Mouse (Mus musculus): ENCODE data around the gene Gm32687. TPM values are rescaled to one million over a fixed set of nuclear protein-coding genes. Genes with fewer than 3 reads are reported as not detected.
"Not testable (repeated sequence)": the region's sequence is repeated elsewhere in the genome, so short reads cannot be mapped to it uniquely, and the experiment has no call there.

Gene Gm32687
- total RNA-seq (2021): 1 to 10 TPM; 4.0 to 4.3 TPM

- intact Hi-C loops (cut with DNase I); DNase-seq (ENCODE audit: extremely low spot score in 1 of 2, low spot score in 2 of 2): not testable (repeated sequence)
Measured at GRCm38 (mm10) chr10:81863409-81864407, at the start of gene Gm32687. Gene Gm32687 (plus strand): TSS chr10:81863934.

- intact Hi-C loops (cut with DNase I); DNase-seq (ENCODE audit: extremely low spot score in 1 of 2, low spot score in 2 of 2): not testable (repeated sequence)
Measured at GRCm38 (mm10) chr10:81846219-81846618, 17.5 kb upstream of the Gm32687 start.

GRCm38 (mm10) chr10:81929842-81930743 lies 66.4 kb downstream of the Gm32687 start, which contains the start of gene Zfp781:
Gene Zfp781 (minus strand): TSS chr10:81930480.
- intact Hi-C loops (cut with DNase I); DNase-seq (ENCODE audit: extremely low spot score in 1 of 2, low spot score in 2 of 2): not testable (repeated sequence)

Other genes starting within 250 kb of the Gm32687 start
- 10 to 100 TPM; 28.0 to 29.3 TPM for gene Sirt6, start 236.1 kb upstream of the Gm32687 start, total RNA-seq (2021)
- 10 to 100 TPM; 34.1 to 35.1 TPM for gene Ankrd24, start 235.4 kb upstream of the Gm32687 start, total RNA-seq (2021)
- 1 to 10 TPM; 5.0 to 5.7 TPM for gene Gm10778, start 214.9 kb upstream of the Gm32687 start, total RNA-seq (2021)
- gene Zfp433, start 159.1 kb upstream of the Gm32687 start, total RNA-seq (2021): 10 to 100 TPM in 1 of 2 experiments, 1 to 10 TPM in 1; 9.7 to 10.6 TPM
- gene Gm3055, start 92.8 kb upstream of the Gm32687 start, total RNA-seq (2021): 10 to 100 TPM in 1 of 2 experiments, 1 to 10 TPM in 1; 7.0 to 10.2 TPM
- 1 to 10 TPM; 3.2 to 3.9 TPM for gene Gm4767, start 51.7 kb upstream of the Gm32687 start, total RNA-seq (2021)
- 1 to 10 TPM; 2.6 to 4.6 TPM for gene Zfp781, start 66.5 kb downstream of the Gm32687 start, total RNA-seq (2021)
- gene Zfp873, start 184.2 kb downstream of the Gm32687 start, total RNA-seq (2021): 1 to 10 TPM; 8.5 to 10.0 TPM
- gene BC024063, start 219.4 kb downstream of the Gm32687 start, total RNA-seq (2021): 1 to 10 TPM; 4.7 to 5.0 TPM